Mouse (Mus musculus): ENCODE results near the gene Rhoc. TPM values are rescaled to one million over a fixed set of nuclear protein-coding genes. Genes with fewer than 3 reads are reported as not detected.

Rhoc gene
- polyA plus RNA-seq, 1 experiment = not detected

DNA sequence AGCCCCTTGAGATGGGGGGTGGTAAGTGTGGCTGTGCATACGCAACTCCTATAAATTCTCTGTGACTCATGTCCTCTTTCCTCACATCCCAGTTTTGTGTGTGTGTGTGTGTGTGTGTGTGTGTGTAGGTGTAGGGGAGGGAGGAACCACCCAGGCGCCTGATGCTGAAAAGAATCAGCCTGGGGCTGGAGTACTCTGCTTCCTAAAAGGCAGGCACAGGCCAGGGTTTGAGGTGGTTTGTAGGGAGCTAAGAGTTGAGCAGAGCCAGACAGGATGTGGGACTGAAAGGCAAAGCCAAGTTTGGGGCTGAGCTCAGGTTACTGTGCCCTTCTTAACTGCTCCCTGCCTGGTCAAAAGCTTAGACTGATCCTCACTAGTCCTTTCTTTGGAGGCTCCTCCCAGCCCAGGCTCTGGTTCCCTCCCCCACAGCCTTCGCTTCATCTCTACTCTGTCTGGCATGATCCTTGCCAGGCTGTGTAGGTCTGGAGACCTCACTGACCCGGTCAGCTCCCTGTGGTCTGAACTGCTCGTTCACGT, 2.3 kb downstream of the Rhoc start:
- 25% methylated on average over 6 of the region's 6 CpGs for WGBS
- Histone ChIP-seq H3K4me3 (ENCODE audit: insufficient read depth, low read depth, low read length) (peak overlapping the region; percentile 2; the same call in 1 of the 2 replicates), H3K27ac (ENCODE audit: insufficient read depth, low read depth, low read length) (no peak overlapping the region), H3K4me1 (ENCODE audit: control insufficient read depth, insufficient read depth, low read length) (peaks cover 41% of the 10 kb centered on the region)
- no peak for TF ChIP-seq CTCF (IDR thresholded peaks at IDR 0.05; ENCODE audit: insufficient read depth, low read depth, low read length)
- TF ChIP-seq POLR2A (IDR thresholded peaks at IDR 0.05; ENCODE audit: insufficient read depth, low read depth, low read length) = no peak

- WGBS = 42% methylated on average over 4 of the region's 4 CpGs
- Histone ChIP-seq H3K27ac (ENCODE audit: insufficient read depth, low read depth, low read length) (no peak overlapping the region), H3K4me3 (ENCODE audit: insufficient read depth, low read depth, low read length) (peak overlapping the region; percentile 2; the same call in 1 of the 2 replicates), H3K4me1 (ENCODE audit: control insufficient read depth, insufficient read depth, low read length) (peaks cover 41% of the 10 kb centered on the region)
- TF ChIP-seq POLR2A (IDR thresholded peaks at IDR 0.05; ENCODE audit: insufficient read depth, low read depth, low read length) (no peak), CTCF (IDR thresholded peaks at IDR 0.05; ENCODE audit: insufficient read depth, low read depth, low read length) (no peak)
Observed at GRCm38 (mm10) chr3:104791017-104791416, 2.8 kb downstream of the Rhoc start.

GRCm38 (mm10) chr3:104791671-104792070, 3.5 kb downstream of the Rhoc start:
- Histone ChIP-seq H3K4me1 (ENCODE audit: control insufficient read depth, insufficient read depth, low read length) (peaks cover 41% of the 10 kb centered on the region), H3K4me3 (ENCODE audit: insufficient read depth, low read depth, low read length) (no peak overlapping the region), H3K27ac (ENCODE audit: insufficient read depth, low read depth, low read length) (no peak overlapping the region)
- TF ChIP-seq CTCF (IDR thresholded peaks at IDR 0.05; ENCODE audit: insufficient read depth, low read depth, low read length) (no peak), POLR2A (IDR thresholded peaks at IDR 0.05; ENCODE audit: insufficient read depth, low read depth, low read length) (no peak)
- WGBS = 79% methylated on average over 8 of the region's 8 CpGs

GRCm38 (mm10) chr3:104792360-104793270, 4.4 kb downstream of the Rhoc start:
- WGBS = 84% methylated on average over 15 of the region's 15 CpGs
- no peak overlapping the region for H3K27ac ChIP-seq (ENCODE audit: insufficient read depth, low read depth, low read length)
- H3K4me1 ChIP-seq (ENCODE audit: control insufficient read depth, insufficient read depth, low read length) = peaks cover 41% of the 10 kb centered on the region
- no peak overlapping the region for H3K4me3 ChIP-seq (ENCODE audit: insufficient read depth, low read depth, low read length)
- TF ChIP-seq POLR2A (IDR thresholded peaks at IDR 0.05; ENCODE audit: insufficient read depth, low read depth, low read length) (no peak), CTCF (IDR thresholded peaks at IDR 0.05; ENCODE audit: insufficient read depth, low read depth, low read length) (no peak)

DNA sequence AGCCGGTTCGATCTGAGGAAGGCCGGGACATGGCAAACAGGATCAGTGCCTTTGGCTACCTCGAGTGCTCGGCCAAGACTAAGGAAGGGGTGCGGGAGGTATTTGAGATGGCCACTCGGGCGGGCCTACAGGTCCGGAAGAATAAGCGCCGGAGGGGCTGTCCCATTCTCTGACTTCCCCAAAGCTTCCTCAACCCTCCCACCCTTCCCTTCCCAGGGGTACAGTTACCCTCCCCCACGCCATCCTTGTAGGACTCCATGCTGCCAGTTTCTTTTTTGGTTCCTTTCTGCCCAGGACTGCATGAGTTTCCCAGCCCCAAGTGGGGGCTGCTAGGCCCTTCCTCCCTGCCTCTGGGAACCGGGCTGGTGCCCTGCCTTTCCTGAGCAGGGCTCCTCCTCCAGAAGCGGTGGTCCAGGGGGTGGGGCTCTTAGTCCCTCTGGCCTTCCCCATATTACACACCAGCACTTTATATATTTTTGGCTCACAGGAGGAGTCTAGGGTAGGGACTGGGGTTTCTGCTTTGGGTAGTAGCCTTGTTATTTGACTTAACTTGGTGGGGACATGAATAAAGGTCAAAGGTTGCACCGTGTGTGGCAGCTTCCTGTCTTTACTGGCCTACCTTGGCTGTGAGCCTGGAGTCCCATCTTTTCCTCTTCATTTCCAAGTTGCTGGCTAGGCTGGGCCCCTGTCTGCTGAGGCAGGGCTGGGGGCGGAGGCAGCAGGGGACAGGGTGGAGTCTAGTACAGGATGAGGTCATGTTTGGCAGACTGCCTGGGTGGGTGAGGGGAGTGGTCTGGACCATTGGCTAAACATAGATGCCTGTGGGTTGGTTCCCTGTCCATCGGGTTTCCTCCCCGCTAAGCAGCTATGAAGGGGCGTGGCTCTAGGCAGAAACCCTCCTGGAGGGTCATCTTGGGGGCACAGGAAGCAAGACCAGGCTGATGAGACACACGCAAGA, 6.0 kb downstream of the Rhoc start:
- H3K4me1 ChIP-seq (ENCODE audit: control insufficient read depth, insufficient read depth, low read length) = peaks cover 32% of the 10 kb centered on the region
- no peak overlapping the region for H3K4me3 ChIP-seq (ENCODE audit: insufficient read depth, low read depth, low read length)
- 66% methylated on average over 20 of the region's 20 CpGs for WGBS
- no peak overlapping the region for H3K27ac ChIP-seq (ENCODE audit: insufficient read depth, low read depth, low read length)
- TF ChIP-seq POLR2A (IDR thresholded peaks at IDR 0.05; ENCODE audit: insufficient read depth, low read depth, low read length) (no peak), CTCF (IDR thresholded peaks at IDR 0.05; ENCODE audit: insufficient read depth, low read depth, low read length) (no peak)

- 77% methylated on average over 12 of the region's 12 CpGs for WGBS
- H3K27ac ChIP-seq (ENCODE audit: insufficient read depth, low read depth, low read length) = no peak overlapping the region
- no peak for TF ChIP-seq POLR2A (IDR thresholded peaks at IDR 0.05; ENCODE audit: insufficient read depth, low read depth, low read length)
- TF ChIP-seq CTCF (IDR thresholded peaks at IDR 0.05; ENCODE audit: insufficient read depth, low read depth, low read length) = no peak
- peaks cover 24% of the 10 kb centered on the region for H3K4me1 ChIP-seq (ENCODE audit: control insufficient read depth, insufficient read depth, low read length)
- H3K4me3 ChIP-seq (ENCODE audit: insufficient read depth, low read depth, low read length) = no peak overlapping the region
Observed at GRCm38 (mm10) chr3:104794953-104795470, 6.8 kb downstream of the Rhoc start.

DNA sequence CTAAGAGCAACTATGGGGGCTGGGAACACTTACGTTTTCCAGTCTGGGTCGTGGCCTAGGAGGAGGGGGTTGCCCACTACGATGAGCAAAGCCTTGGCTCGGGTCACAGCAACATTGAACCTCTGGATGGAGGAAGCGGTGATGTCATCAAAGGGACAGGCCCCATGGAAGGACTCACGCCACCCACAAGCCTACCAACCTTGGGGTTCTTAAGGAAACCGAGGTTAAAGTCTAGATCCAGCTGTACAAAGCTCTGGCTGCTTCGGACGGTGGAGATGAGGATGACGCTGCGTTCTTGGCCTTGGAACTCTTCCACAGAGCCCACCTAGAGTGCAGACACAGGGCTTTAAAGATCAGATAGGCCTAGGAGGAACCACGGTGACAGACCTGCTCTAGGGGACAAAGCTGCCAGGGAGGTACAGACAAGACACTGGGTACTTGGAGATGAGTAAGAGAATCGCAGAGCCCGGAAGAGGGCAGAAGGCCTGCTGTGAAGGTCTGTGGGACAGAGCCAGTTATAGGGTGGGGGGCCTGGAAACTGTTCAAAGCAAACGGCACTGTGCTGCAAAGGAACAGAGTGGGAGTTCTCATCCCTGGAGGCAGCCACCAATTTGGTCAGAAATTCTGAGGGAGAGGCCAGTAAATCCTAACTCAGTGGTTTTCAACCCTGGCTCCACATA, 7.6 kb downstream of the Rhoc start:
- Histone ChIP-seq H3K4me1 (ENCODE audit: control insufficient read depth, insufficient read depth, low read length) (peaks cover 16% of the 10 kb centered on the region), H3K4me3 (ENCODE audit: insufficient read depth, low read depth, low read length) (no peak overlapping the region), H3K27ac (ENCODE audit: insufficient read depth, low read depth, low read length) (no peak overlapping the region)
- TF ChIP-seq CTCF (IDR thresholded peaks at IDR 0.05; ENCODE audit: insufficient read depth, low read depth, low read length) (no peak), POLR2A (IDR thresholded peaks at IDR 0.05; ENCODE audit: insufficient read depth, low read depth, low read length) (no peak)
- WGBS = 74% methylated on average over 15 of the region's 15 CpGs
